Mouse (Mus musculus): ENCODE results near the gene Ccdc124.
A peak's percentile ranks its signal among the peaks of the same experiment; 100 is the strongest.

The Ccdc124 gene

GRCm38 (mm10) chr8:70868559-70869198, 5.1 kb downstream of the Ccdc124 start:
- DNase-seq: peak; percentile 68 to 78

- DNase-seq: no peak
Observed at GRCm38 (mm10) chr8:70866566-70866965, 7.2 kb downstream of the Ccdc124 start.

- DNase-seq: no peak
Observed at GRCm38 (mm10) chr8:70866001-70866520, 7.7 kb downstream of the Ccdc124 start.

GRCm38 (mm10) chr8:70865350-70866000, 8.3 kb downstream of the Ccdc124 start:
- peak; percentile 99 for DNase-seq

- peak; percentile 40 to 61 for DNase-seq
Observed at GRCm38 (mm10) chr8:70864712-70865221, 9.0 kb downstream of the Ccdc124 start.

- DNase-seq: peak in 1 of 2 experiments; percentile 46
Observed at GRCm38 (mm10) chr8:70863956-70864711, 9.6 kb downstream of the Ccdc124 start.

GRCm38 (mm10) chr8:70862824-70863641, 10.7 kb downstream of the Ccdc124 start, which contains the start of gene Kcnn1:
Gene Kcnn1, minus strand, starts transcription at chr8:70863258.
- peak in 1 of 2 experiments; percentile 48 for DNase-seq

GRCm38 (mm10) chr8:70857516-70857915, 16.2 kb downstream of the Ccdc124 start:
- peak in 1 of 2 experiments; percentile 40 for DNase-seq

GRCm38 (mm10) chr8:70856541-70857197, 17.1 kb downstream of the Ccdc124 start:
- peak in 1 of 2 experiments; percentile 52 for DNase-seq

- no peak for DNase-seq
Observed at GRCm38 (mm10) chr8:70856028-70856427, 17.7 kb downstream of the Ccdc124 start.

GRCm38 (mm10) chr8:70853863-70854262, 19.9 kb downstream of the Ccdc124 start:
- DNase-seq: no peak

GRCm38 (mm10) chr8:70852595-70853231, 21.0 kb downstream of the Ccdc124 start:
- DNase-seq: no peak

- DNase-seq: no peak
Observed at GRCm38 (mm10) chr8:70851837-70852236, 21.9 kb downstream of the Ccdc124 start.

- no peak for DNase-seq
Observed at GRCm38 (mm10) chr8:70850947-70851346, 22.8 kb downstream of the Ccdc124 start.

- no peak for DNase-seq
Observed at GRCm38 (mm10) chr8:70850132-70850845, 23.4 kb downstream of the Ccdc124 start.

- no peak for DNase-seq
Observed at GRCm38 (mm10) chr8:70849333-70849990, 24.3 kb downstream of the Ccdc124 start.

- peak; percentile 56 to 63 for DNase-seq
Observed at GRCm38 (mm10) chr8:70846371-70847154, 27.2 kb downstream of the Ccdc124 start.

GRCm38 (mm10) chr8:70845108-70845507, 28.6 kb downstream of the Ccdc124 start:
- no peak for DNase-seq

GRCm38 (mm10) chr8:70844523-70844922, 29.2 kb downstream of the Ccdc124 start:
- DNase-seq: peak; percentile 85 to 88
